Mouse (Mus musculus): Measurements from ENCODE around the gene Nsl1. TPM values are rescaled to one million over a fixed set of nuclear protein-coding genes. Genes with fewer than 3 reads are reported as not detected.
A peak's percentile ranks its signal among the peaks of the same experiment; 100 is the strongest.

Nsl1 gene
- polyA plus RNA-seq, 1 experiment from 2014 or later, result 21.9 TPM

GRCm38 (mm10) chr1:191062241-191062780, 501 bp upstream of the Nsl1 start:
- 6% methylated on average over 15 of the region's 15 CpGs for WGBS

GRCm38 (mm10) chr1:191063700-191064099, 888 bp downstream of the Nsl1 start:
- 64% methylated on average over 9 of the region's 9 CpGs for WGBS
- ATAC-seq (ENCODE audit: low FRiP score, low read depth), result no peak

More at GRCm38 (mm10) chr1:191062241-191062780, 501 bp upstream of the Nsl1 start:
- H3K9me3 ChIP-seq, result no peaks in the 10 kb centered on the region
- peak overlapping the region; percentile 70 for H3K4me3 ChIP-seq
- peak overlapping the region; percentile 84 for H3K4me2 ChIP-seq (replicated peaks)
- H3K4me1 ChIP-seq, result peaks cover 17% of the 10 kb centered on the region
- H3K27ac ChIP-seq (replicated peaks), result 0 out of 2 replicates have a peak overlapping the region, but pooled peaks have one; percentile 54
- ATAC-seq (ENCODE audit: low FRiP score, low read depth), result no peak; the same call in 1 of the 2 replicates
- peaks cover 18% of the 10 kb centered on the region for H3K36me3 ChIP-seq
- H3K9ac ChIP-seq (replicated peaks), result peak overlapping the region; percentile 75
- no peaks in the 10 kb centered on the region for H3K27me3 ChIP-seq

GRCm38 (mm10) chr1:191064535-191064934, 1.7 kb downstream of the Nsl1 start:
- H3K4me2 ChIP-seq (replicated peaks), result no peak overlapping the region
- no peak overlapping the region for H3K4me3 ChIP-seq
- no peaks in the 10 kb centered on the region for H3K9me3 ChIP-seq
- H3K9ac ChIP-seq (replicated peaks), result no peak overlapping the region
- no peak for ATAC-seq (ENCODE audit: low FRiP score, low read depth)
- WGBS, result 84% methylated on average over 2 of the region's 2 CpGs
- no peaks in the 10 kb centered on the region for H3K27me3 ChIP-seq
- H3K36me3 ChIP-seq, result peaks cover 37% of the 10 kb centered on the region
- H3K4me1 ChIP-seq, result peaks cover 17% of the 10 kb centered on the region
- H3K27ac ChIP-seq (replicated peaks), result no peak overlapping the region

More at GRCm38 (mm10) chr1:191063700-191064099, 888 bp downstream of the Nsl1 start:
- Histone ChIP-seq H3K27ac (replicated peaks) (no peak overlapping the region), H3K27me3 (no peaks in the 10 kb centered on the region), H3K9me3 (no peaks in the 10 kb centered on the region), H3K9ac (replicated peaks) (peak overlapping the region; percentile 76; the same call in 1 of the 2 replicates), H3K4me2 (replicated peaks) (peak overlapping the region; percentile 84), H3K4me3 (peak overlapping the region; percentile 70), H3K4me1 (peaks cover 17% of the 10 kb centered on the region), H3K36me3 (peaks cover 29% of the 10 kb centered on the region)

- no peaks in the 10 kb centered on the region for H3K27me3 ChIP-seq
- H3K4me3 ChIP-seq, result no peak overlapping the region
- 88% methylated on average over 4 of the region's 4 CpGs for WGBS
- no peak overlapping the region for H3K9ac ChIP-seq (replicated peaks)
- no peak for ATAC-seq (ENCODE audit: low FRiP score, low read depth)
- H3K9me3 ChIP-seq, result no peaks in the 10 kb centered on the region
- peaks cover 43% of the 10 kb centered on the region for H3K36me3 ChIP-seq
- no peak overlapping the region for H3K27ac ChIP-seq (replicated peaks)
- H3K4me1 ChIP-seq, result peaks cover 17% of the 10 kb centered on the region
- no peak overlapping the region for H3K4me2 ChIP-seq (replicated peaks)
These were observed 2.4 kb downstream of the Nsl1 start for GRCm38 (mm10) chr1:191065188-191065587.

- Histone ChIP-seq H3K36me3 (peaks cover 74% of the 10 kb centered on the region), H3K9ac (replicated peaks) (no peak overlapping the region), H3K4me2 (replicated peaks) (no peak overlapping the region), H3K9me3 (no peaks in the 10 kb centered on the region), H3K4me3 (no peak overlapping the region), H3K27me3 (no peaks in the 10 kb centered on the region), H3K27ac (replicated peaks) (no peak overlapping the region), H3K4me1 (peaks cover 8% of the 10 kb centered on the region)
- WGBS, result 81% methylated on average over 5 of the region's 5 CpGs
- no peak for ATAC-seq (ENCODE audit: low FRiP score, low read depth)
These were observed 5.6 kb downstream of the Nsl1 start for GRCm38 (mm10) chr1:191068377-191068776.

GRCm38 (mm10) chr1:191070259-191070658, 7.4 kb downstream of the Nsl1 start:
- no peak for ATAC-seq (ENCODE audit: low FRiP score, low read depth)
- H3K36me3 ChIP-seq, result peaks cover 82% of the 10 kb centered on the region
- H3K9ac ChIP-seq (replicated peaks), result no peak overlapping the region
- no peak overlapping the region for H3K4me3 ChIP-seq
- WGBS, result 92% methylated on average over 4 of the region's 4 CpGs
- no peak overlapping the region for H3K4me2 ChIP-seq (replicated peaks)
- no peaks in the 10 kb centered on the region for H3K4me1 ChIP-seq
- H3K27ac ChIP-seq (replicated peaks), result no peak overlapping the region
- H3K27me3 ChIP-seq, result no peaks in the 10 kb centered on the region
- no peaks in the 10 kb centered on the region for H3K9me3 ChIP-seq

GRCm38 (mm10) chr1:191071613-191072012, 8.8 kb downstream of the Nsl1 start:
- Histone ChIP-seq H3K9ac (replicated peaks) (no peak overlapping the region), H3K36me3 (peaks cover 70% of the 10 kb centered on the region), H3K4me2 (replicated peaks) (no peak overlapping the region), H3K27me3 (no peaks in the 10 kb centered on the region), H3K4me1 (no peaks in the 10 kb centered on the region), H3K4me3 (no peak overlapping the region), H3K27ac (replicated peaks) (no peak overlapping the region), H3K9me3 (no peaks in the 10 kb centered on the region)
- ATAC-seq (ENCODE audit: low FRiP score, low read depth), result no peak
- 91% methylated on average over 6 of the region's 6 CpGs for WGBS

GRCm38 (mm10) chr1:191072329-191072913, 9.6 kb downstream of the Nsl1 start:
- Histone ChIP-seq H3K4me2 (replicated peaks) (no peak overlapping the region), H3K4me3 (no peak overlapping the region), H3K36me3 (peaks cover 73% of the 10 kb centered on the region), H3K9me3 (no peaks in the 10 kb centered on the region), H3K4me1 (no peaks in the 10 kb centered on the region), H3K27me3 (no peaks in the 10 kb centered on the region), H3K9ac (replicated peaks) (no peak overlapping the region), H3K27ac (replicated peaks) (no peak overlapping the region)
- ATAC-seq (ENCODE audit: low FRiP score, low read depth), result no peak
- 92% methylated on average over 16 of the region's 16 CpGs for WGBS

GRCm38 (mm10) chr1:191073001-191073400, 10.2 kb downstream of the Nsl1 start:
- no peak overlapping the region for H3K27ac ChIP-seq (replicated peaks)
- H3K9ac ChIP-seq (replicated peaks), result no peak overlapping the region
- H3K4me2 ChIP-seq (replicated peaks), result no peak overlapping the region
- H3K4me1 ChIP-seq, result no peaks in the 10 kb centered on the region
- H3K27me3 ChIP-seq, result no peaks in the 10 kb centered on the region
- ATAC-seq (ENCODE audit: low FRiP score, low read depth), result no peak
- WGBS, result 87% methylated on average over 6 of the region's 6 CpGs
- H3K4me3 ChIP-seq, result no peak overlapping the region
- H3K9me3 ChIP-seq, result no peaks in the 10 kb centered on the region
- peaks cover 75% of the 10 kb centered on the region for H3K36me3 ChIP-seq

- H3K4me1 ChIP-seq, result no peaks in the 10 kb centered on the region
- no peaks in the 10 kb centered on the region for H3K27me3 ChIP-seq
- H3K36me3 ChIP-seq, result peaks cover 75% of the 10 kb centered on the region
- no peak overlapping the region for H3K4me2 ChIP-seq (replicated peaks)
- H3K9me3 ChIP-seq, result no peaks in the 10 kb centered on the region
- H3K4me3 ChIP-seq, result no peak overlapping the region
- no peak overlapping the region for H3K27ac ChIP-seq (replicated peaks)
- H3K9ac ChIP-seq (replicated peaks), result no peak overlapping the region
- WGBS, result 92% methylated on average over 4 of the region's 4 CpGs
- ATAC-seq (ENCODE audit: low FRiP score, low read depth), result no peak
These were observed 10.7 kb downstream of the Nsl1 start for GRCm38 (mm10) chr1:191073486-191073885.

- Histone ChIP-seq H3K27me3 (no peaks in the 10 kb centered on the region), H3K36me3 (peaks cover 69% of the 10 kb centered on the region), H3K9ac (replicated peaks) (no peak overlapping the region), H3K9me3 (no peaks in the 10 kb centered on the region), H3K4me1 (no peaks in the 10 kb centered on the region), H3K4me3 (no peak overlapping the region), H3K27ac (replicated peaks) (no peak overlapping the region), H3K4me2 (replicated peaks) (no peak overlapping the region)
- ATAC-seq (ENCODE audit: low FRiP score, low read depth), result no peak
- WGBS, result 70% methylated on average over 10 of the region's 10 CpGs
These were observed 12.5 kb downstream of the Nsl1 start for GRCm38 (mm10) chr1:191075199-191075883.

- Histone ChIP-seq H3K9me3 (no peaks in the 10 kb centered on the region), H3K4me1 (no peaks in the 10 kb centered on the region), H3K27me3 (no peaks in the 10 kb centered on the region), H3K27ac (replicated peaks) (no peak overlapping the region), H3K9ac (replicated peaks) (no peak overlapping the region), H3K4me3 (no peak overlapping the region), H3K36me3 (peaks cover 61% of the 10 kb centered on the region), H3K4me2 (replicated peaks) (no peak overlapping the region)
- ATAC-seq (ENCODE audit: low FRiP score, low read depth), result no peak
- 92% methylated on average over 8 of the region's 8 CpGs for WGBS
These were observed 20.4 kb downstream of the Nsl1 start for GRCm38 (mm10) chr1:191083230-191083629.

All from midbrain, embryonic 12.5 days (tissue).